Mouse (Mus musculus) urinary bladder, postnatal 36 days (tissue): ENCODE measurements around the gene Hoxa13.
A peak's percentile ranks its signal among the peaks of the same experiment; 100 is the strongest.

Experiments
- DNase-seq, 2 experiments: peaks; one replicate each; pipeline ENCODE4 v3.0.0; 2022; ENCODE audit warnings: low spot score in 2 of 2, mixed read lengths in 1 of 2

Gene Hoxa13

GRCm38 (mm10) chr6:52270494-52271480 is 10.1 kb upstream of the Hoxa13 start:
- peak in 1 of 2 experiments; percentile 65 for DNase-seq

GRCm38 (mm10) chr6:52268756-52269155 is 8.1 kb upstream of the Hoxa13 start:
- no peak for DNase-seq

GRCm38 (mm10) chr6:52268341-52268740 is 7.7 kb upstream of the Hoxa13 start:
- DNase-seq: no peak

- DNase-seq: no peak
These were observed 7.0 kb upstream of the Hoxa13 start for GRCm38 (mm10) chr6:52267691-52268090.

GRCm38 (mm10) chr6:52267221-52267620 is 6.5 kb upstream of the Hoxa13 start:
- DNase-seq: no peak

GRCm38 (mm10) chr6:52266666-52266985 is 5.9 kb upstream of the Hoxa13 start:
- DNase-seq: no peak

GRCm38 (mm10) chr6:52265913-52266665 is 5.4 kb upstream of the Hoxa13 start:
- no peak for DNase-seq

- DNase-seq: no peak
These were observed 4.7 kb upstream of the Hoxa13 start for GRCm38 (mm10) chr6:52265306-52265912.

- no peak for DNase-seq
These were observed 3.6 kb upstream of the Hoxa13 start for GRCm38 (mm10) chr6:52264106-52264790.

GRCm38 (mm10) chr6:52263321-52263585 is 2.6 kb upstream of the Hoxa13 start:
- no peak for DNase-seq

GRCm38 (mm10) chr6:52262463-52263320 is 2.0 kb upstream of the Hoxa13 start:
- DNase-seq: peak in 1 of 2 experiments; percentile 19

- DNase-seq: peak in 1 of 2 experiments; percentile 20
These were observed 1.2 kb upstream of the Hoxa13 start for GRCm38 (mm10) chr6:52261751-52262462.

GRCm38 (mm10) chr6:52259811-52260261 is 844 bp downstream of the Hoxa13 start:
- peak in 1 of 2 experiments; percentile 41 for DNase-seq

GRCm38 (mm10) chr6:52259081-52259790 is 1.4 kb downstream of the Hoxa13 start:
- peak in 1 of 2 experiments; percentile 47 for DNase-seq

GRCm38 (mm10) chr6:52256956-52257355 is 3.7 kb downstream of the Hoxa13 start:
- DNase-seq: peak; percentile 83 to 86

- peak in 1 of 2 experiments; percentile 49 for DNase-seq
These were observed 6.9 kb downstream of the Hoxa13 start for GRCm38 (mm10) chr6:52253511-52254500.

GRCm38 (mm10) chr6:52252775-52253376 is 7.8 kb downstream of the Hoxa13 start:
- peak in 1 of 2 experiments; percentile 67 for DNase-seq
